Mouse (Mus musculus) lung, adult 2 months (tissue): ENCODE results near the gene Fnbp1l. TPM values are rescaled to one million over a fixed set of nuclear protein-coding genes. Genes with fewer than 3 reads are reported as not detected.
A peak's percentile ranks its signal among the peaks of the same experiment; 100 is the strongest.

Source experiments
- DNase-seq: peaks from one replicate; pipeline ENCODE4 v3.0.0; 2022
- H3K4me1 ChIP-seq: fragments of 200-500 bp; 2 replicates; pipeline ENCODE4 v1.6.1; 2011; ENCODE audit warnings: low read length; ENCODE audit not compliant: control insufficient read depth, insufficient read depth
- H3K4me3 ChIP-seq: fragments of 200-500 bp; replicated peaks from 2 replicates; pipeline ENCODE3; 2011; ENCODE audit warnings: low read depth, mild to moderate bottlenecking, control low read depth, low read length; ENCODE audit errors: extremely low read depth
- CTCF ChIP-seq: fragments of 200-500 bp; IDR thresholded peaks from 2 replicates; pipeline ENCODE4 v1.5.1; 2011; ENCODE audit warnings: mild to moderate bottlenecking, low read length, control low read depth; ENCODE audit not compliant: insufficient read depth
- POLR2A ChIP-seq: fragments of 200-500 bp; IDR thresholded peaks from 2 replicates; pipeline ENCODE4 v1.6.1; 2011; ENCODE audit warnings: low read depth, mild to moderate bottlenecking, control low read depth, low read length, borderline replicate concordance; ENCODE audit errors: extremely low read depth
- WGBS: fragments of 180-500 bp; shearing (Covaris S2); methylation state at CpG from one replicate; pipeline ENCODE4 v1.1.7; 2018; 5-methylcytosine and 5-hydroxymethylcytosine counted together
- polyA plus RNA-seq: library from polyadenylated mRNA; depleted of rRNA; stranded (reverse); fragments of >200 nt; gene quantifications from 2 replicates; pipeline ENCODE4 v1.2.3, GENCODE M21; 2012; rRNA removed

Gene Fnbp1l
- polyA plus RNA-seq = 20.1 and 40.4 TPM in 2 replicates

DNA sequence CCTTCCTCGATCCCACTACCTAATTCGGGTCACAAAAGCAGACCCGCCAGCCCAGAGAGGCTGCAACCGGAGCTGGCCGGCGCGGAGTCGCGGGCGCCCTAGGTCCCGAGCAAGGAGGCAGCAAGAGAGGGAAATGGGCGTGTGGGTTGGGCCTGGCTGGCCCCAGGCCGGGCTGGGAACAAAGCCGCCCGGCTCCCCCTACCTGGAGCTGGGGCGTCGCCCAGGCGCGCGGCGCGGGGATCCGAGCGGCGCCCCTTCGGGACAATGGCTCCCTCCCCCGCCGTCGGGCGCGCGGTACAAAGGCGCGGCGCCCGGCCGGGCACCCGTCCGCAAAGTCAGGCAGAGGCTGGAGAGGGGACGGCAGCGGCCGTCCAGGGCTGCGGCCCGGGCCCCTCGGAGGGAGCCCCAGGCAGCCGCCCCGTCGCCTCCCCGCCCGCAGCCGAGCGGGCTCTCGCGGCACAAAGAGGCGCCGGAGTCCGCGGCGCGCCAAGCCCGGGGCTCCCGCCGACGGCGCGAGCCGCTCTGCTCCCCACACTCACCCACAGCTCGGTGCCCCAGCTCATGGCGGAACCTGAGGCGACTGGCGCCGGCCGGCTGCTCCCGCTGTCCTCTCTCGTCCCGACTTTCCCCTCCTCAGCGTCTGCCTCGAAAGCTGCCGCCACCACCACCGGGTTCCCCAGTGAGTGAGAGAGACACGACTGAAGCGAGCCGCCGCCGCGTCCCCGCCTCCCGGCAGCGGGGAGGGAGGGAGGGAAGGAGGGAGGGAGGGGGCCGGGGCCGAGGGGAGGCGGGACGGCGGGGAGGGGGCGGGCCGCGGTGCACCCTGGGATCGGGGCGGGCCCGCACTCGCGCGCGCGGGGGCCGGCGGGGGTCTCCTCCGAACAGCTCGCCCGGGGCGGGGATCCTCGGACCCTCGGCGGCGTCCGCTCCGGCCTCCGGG is at the start of gene Fnbp1l:
Gene Fnbp1l (minus strand): TSS at position 725 of the 940 bp plus-strand sequence.
- H3K4me3 ChIP-seq = peak within 1 kb of the TSS; percentile 93
- WGBS = under 1% methylated on average over 91 of the region's 118 CpGs
- H3K4me1 ChIP-seq = peaks cover 4% of the 10 kb centered on the region; the same call in 1 of the 2 replicates
- TF ChIP-seq POLR2A (peak; percentile 80), CTCF (no peak)
- DNase-seq = peak; percentile 84

DNA sequence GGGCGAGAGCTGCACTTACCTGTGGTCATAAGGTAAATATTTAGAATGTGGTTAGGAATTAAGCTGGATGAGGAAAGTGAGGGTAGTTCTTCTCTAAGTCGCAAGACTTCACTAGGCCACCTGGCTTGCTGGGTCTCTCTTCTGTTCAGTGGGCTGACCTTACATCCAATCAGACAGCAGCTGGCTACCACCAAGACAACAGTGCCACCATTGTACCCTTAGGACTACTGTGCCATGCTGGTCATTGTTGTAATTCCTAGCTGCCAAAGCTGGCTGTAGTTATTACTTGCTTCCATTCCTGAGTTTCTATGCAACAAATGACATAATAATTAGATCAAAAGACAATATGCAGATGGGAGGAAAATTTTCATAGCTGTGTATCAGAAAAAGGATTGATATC is 41.3 kb upstream of the Fnbp1l start:
- DNase-seq = no peak
- 80% methylated on average over 2 of the region's 2 CpGs for WGBS
- Histone ChIP-seq H3K4me1 (no peaks in the 10 kb centered on the region), H3K4me3 (no peak overlapping the region)
- TF ChIP-seq POLR2A (no peak), CTCF (no peak)

DNA sequence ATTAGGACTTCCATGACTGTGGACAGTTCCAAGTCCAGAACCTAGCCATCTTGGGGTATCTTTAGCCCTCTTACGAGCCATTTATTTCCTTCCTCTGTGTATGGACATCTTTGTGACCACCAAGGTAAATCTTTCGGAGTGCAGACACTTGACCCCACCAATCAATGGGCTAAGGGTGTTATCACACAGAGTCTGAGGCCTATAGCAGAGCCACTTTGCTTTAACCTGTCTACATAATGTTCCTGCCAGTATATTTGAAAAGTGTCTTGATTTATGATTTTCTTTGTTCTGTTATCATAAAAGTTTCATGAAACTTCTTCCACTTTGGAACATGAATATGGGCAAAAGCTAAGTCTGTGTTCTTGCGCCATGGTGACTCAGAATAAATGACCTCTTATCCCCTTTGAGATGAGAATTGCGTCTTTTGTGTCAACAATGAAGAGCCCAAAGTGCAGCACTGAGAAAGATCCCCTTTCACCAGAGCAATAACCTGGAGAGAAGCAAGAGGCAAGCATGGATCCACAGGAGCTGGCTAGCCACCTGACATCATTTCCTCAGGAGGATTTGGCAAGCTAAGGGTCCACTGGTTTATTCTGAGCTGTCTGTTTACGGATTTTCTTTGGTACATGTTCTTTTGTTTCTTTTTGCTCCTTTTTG is 39.9 kb upstream of the Fnbp1l start:
- WGBS = 71% methylated on average over 5 of the region's 5 CpGs

DNA sequence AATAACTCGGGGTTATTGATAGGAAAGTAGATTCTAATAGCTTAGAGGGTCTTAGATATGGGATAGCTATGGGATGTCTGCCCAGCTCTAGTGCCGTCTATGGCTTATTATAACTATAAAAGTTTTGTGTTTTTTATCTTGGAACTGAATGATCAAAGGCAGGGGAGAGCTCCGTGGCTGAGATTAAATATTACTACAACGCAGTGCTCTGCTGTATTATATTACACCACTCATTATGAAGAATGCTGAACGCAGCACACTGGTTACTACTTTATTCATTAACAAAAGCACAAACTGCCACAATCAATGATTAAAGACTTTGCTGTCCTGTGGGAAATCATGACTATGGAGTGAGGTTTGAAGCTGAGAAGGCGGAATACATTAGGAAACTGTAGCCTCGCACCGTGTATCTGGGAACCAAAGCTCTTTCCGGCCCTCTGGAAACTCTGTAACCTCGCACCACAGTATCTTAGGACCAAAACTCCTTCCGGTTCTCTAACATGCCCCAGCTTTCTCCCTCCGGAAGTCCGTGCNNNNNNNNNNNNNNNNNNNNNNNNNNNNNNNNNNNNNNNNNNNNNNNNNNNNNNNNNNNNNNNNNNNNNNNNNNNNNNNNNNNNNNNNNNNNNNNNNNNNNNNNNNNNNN is 27.8 kb upstream of the Fnbp1l start:
- TF ChIP-seq POLR2A (0 out of 2 replicates have a peak, but pooled peaks have one; percentile 17), CTCF (no peak)
- WGBS = 52% methylated on average over 13 of the region's 13 CpGs
- no peaks in the 10 kb centered on the region for H3K4me1 ChIP-seq
- H3K4me3 ChIP-seq = no peak overlapping the region
- no peak for DNase-seq

More for the DNA sequence above, 39.9 kb upstream of the Fnbp1l start:
- TF ChIP-seq POLR2A (no peak), CTCF (no peak)
- Histone ChIP-seq H3K4me1 (no peaks in the 10 kb centered on the region), H3K4me3 (no peak overlapping the region)
- DNase-seq = no peak

DNA sequence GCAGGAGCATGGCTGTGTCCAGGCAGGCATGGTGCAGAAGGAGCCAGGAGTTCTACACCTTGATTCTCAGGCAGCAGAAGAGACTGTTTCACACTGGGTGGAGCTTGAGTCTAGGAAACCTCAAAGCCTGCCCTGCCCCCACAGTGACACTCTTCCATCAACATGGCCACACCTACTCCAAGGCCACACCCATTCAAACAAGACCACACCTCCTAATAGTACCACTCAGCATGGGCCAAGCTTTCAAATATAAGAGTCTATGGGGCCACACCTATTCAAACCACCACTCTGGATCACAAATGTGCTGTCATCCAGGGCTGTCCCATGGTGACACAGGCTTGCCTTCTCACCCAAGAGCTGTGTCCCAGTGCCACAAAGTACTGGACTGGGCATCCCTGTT is 20.8 kb upstream of the Fnbp1l start:
- Histone ChIP-seq H3K4me1 (peaks cover 7% of the 10 kb centered on the region), H3K4me3 (no peak overlapping the region)
- DNase-seq = no peak
- no peak for TF ChIP-seq CTCF
- no peak for TF ChIP-seq POLR2A

DNA sequence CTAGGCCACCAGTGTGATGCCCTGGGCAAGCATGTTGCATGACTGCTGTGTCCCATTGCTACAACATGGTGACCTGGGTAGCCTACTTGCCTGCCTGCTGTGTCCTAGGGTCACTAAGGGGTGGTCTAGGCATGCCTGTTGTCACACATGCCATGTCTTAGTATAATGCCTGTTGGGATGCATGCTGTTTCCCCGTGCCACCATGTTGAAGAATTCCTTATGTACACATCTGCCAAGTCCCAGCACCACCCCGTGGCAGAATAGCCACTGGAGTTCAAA is 19.6 kb upstream of the Fnbp1l start:
- TF ChIP-seq CTCF (no peak), POLR2A (no peak)

DNA sequence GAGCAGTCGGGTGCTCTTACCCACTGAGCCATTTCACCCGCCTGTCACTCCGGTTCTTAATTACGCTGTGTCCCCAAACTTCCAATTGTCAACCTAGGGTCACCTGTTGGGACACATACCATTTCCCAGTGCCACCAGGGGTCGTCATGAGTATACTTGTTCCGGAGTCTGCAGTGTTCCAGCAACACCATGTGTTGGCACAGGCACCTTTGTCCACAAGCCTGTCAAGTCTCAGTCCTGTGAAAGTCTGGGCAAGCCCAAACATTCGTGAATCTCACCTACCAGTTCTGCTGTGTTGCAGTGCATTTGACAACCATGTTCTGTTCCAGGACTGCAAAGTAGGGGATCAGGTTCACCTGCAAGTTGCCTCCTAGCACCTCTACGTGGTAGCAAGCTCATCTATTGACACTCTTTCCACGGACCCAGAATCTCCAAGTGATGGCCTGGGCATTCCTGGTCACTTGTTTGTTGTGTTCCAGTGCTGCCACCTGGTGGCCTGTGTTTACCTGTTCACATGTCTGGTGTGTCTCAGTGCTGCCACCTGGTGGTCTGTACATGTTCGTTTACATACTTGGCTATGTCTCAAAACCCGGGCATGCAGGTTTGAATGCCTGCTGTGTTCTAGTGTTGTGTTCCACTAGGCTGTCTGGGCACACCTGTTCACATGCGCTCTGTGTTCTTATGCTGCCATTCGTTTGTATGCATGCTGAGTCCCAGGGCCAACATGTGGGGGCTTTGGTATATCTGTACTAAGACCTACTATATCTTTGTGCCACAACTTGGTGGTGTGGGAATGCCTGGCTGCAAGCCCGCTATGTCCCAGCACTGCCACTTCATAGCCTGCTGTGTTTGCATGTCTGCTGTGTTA is 19.0 kb upstream of the Fnbp1l start:
- H3K4me3 ChIP-seq = no peak overlapping the region
- peak; percentile 100 for TF ChIP-seq CTCF
- TF ChIP-seq POLR2A = no peak
- H3K4me1 ChIP-seq = peaks cover 9% of the 10 kb centered on the region
- DNase-seq = peak; percentile 91
- 35% methylated on average over 14 of the region's 14 CpGs for WGBS

More for the DNA sequence above, 19.6 kb upstream of the Fnbp1l start:
- WGBS = 57% methylated on average over 2 of the region's 2 CpGs
- no peak for DNase-seq
- peaks cover 9% of the 10 kb centered on the region for H3K4me1 ChIP-seq
- H3K4me3 ChIP-seq = no peak overlapping the region

DNA sequence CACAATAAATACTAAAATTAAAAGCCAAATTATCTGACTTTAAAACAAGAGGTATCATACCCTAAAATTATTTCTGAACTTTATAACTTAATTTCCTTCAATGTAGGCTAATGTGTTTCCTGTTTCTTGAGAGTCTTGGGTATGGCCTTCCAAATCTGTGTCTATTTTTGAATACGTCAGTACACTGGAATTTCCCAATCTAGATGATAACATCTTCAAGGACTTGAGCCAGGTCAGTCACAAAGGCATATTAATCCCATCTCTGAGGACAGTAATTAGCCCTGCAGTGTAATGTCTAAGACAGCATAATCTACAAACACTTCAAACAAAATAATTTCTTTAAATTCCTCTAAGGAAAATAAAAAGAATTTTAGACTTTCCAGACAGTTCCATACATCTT is 17.8 kb upstream of the Fnbp1l start:
- TF ChIP-seq CTCF = no peak
- no peak for TF ChIP-seq POLR2A
- WGBS = 44% methylated on average over 1 of the region's 1 CpGs

DNA sequence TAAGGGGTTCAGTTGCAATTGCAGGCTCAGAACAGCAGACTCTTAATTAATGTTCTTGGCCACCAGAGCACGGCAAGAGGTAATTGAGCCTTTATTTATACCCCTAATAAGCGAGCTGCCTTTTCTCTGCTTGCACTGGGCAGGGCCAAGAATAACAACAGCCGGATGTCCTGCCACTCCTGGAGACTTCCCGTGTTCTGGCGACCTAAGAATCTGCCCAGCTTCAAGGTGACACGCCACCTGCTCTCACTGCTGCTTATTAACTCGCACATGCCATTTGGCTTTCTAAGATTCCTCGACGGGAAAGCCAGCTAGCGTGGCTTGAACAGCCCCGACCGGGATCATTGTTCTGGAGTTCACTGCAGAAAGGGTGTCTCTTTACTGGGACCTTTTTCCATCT is 15.7 kb upstream of the Fnbp1l start:
- TF ChIP-seq POLR2A (no peak), CTCF (no peak)
- H3K4me3 ChIP-seq = no peak overlapping the region
- 15% methylated on average over 12 of the region's 12 CpGs for WGBS

More for the DNA sequence above, 17.8 kb upstream of the Fnbp1l start:
- Histone ChIP-seq H3K4me3 (no peak overlapping the region), H3K4me1 (peaks cover 9% of the 10 kb centered on the region)
- DNase-seq = no peak

More for the DNA sequence above, 15.7 kb upstream of the Fnbp1l start:
- no peak for DNase-seq
- peaks cover 9% of the 10 kb centered on the region for H3K4me1 ChIP-seq
